Comparison of ENCODE assay signal across 8 mouse cellular contexts in genomic region chr2:50100364-50101151, GRCm38 (mm10). TPM values are rescaled to one million over a fixed set of nuclear protein-coding genes. Genes with fewer than 3 reads are reported as not detected.
DNase-seq lines count a peak whose midpoint lies in the region; ATAC-seq lines count a peak whose summit lies in the region.

No protein-coding gene starts in this region.

- H3K4me3 ChIP-seq in intestine, embryonic 14.5 days (ENCODE audit: low read depth, low read length) = no peak overlapping the region

- no peak overlapping the region for H3K9ac ChIP-seq in intestine, embryonic 14.5 days (ENCODE audit: low read length)

- WGBS in intestine, embryonic 14.5 days = 23% methylated on average over 9 of the region's 9 CpGs

- H3K27me3 ChIP-seq in intestine, embryonic 14.5 days (replicated peaks; ENCODE audit: control insufficient read depth, insufficient read depth, low read length) = no peaks in the 10 kb centered on the region

- H3K4me1 ChIP-seq in intestine, embryonic 14.5 days (replicated peaks; ENCODE audit: control insufficient read depth, insufficient read depth, low read length) = peaks cover 15% of the 10 kb centered on the region; the same call in 1 of the 2 replicates

- no peaks in the 10 kb centered on the region for H3K9me3 ChIP-seq in intestine, embryonic 14.5 days (ENCODE audit: control insufficient read depth, low read length)

- peak; percentile 81 for ATAC-seq in intestine, embryonic 14.5 days (replicated peaks; ENCODE audit: low FRiP score, low TSS enrichment, low read depth)
- ATAC-seq in megakaryocyte-erythroid progenitor cell, adult 5-6 weeks (replicated peaks; ENCODE audit: low FRiP score, low TSS enrichment, poor library complexity, severe bottlenecking) = peak; percentile 74
- no peak for ATAC-seq in monocyte, adult 5-6 weeks (replicated peaks; ENCODE audit: insufficient number of reproducible peaks, low FRiP score, low TSS enrichment, poor library complexity, severe bottlenecking)

- H3K27ac ChIP-seq in intestine, embryonic 14.5 days (ENCODE audit: low read depth) = peak overlapping the region; percentile 54; the same call in 1 of the 2 replicates

- no peak overlapping the region for H3K4me2 ChIP-seq in intestine, embryonic 14.5 days (ENCODE audit: low read length)

- no peaks in the 10 kb centered on the region for H3K36me3 ChIP-seq in intestine, embryonic 14.5 days (ENCODE audit: control insufficient read depth, insufficient read depth, low read length)

- peak; percentile 51 for DNase-seq in adipocyte (ENCODE audit: low spot score)
- peak; percentile 52 for DNase-seq in embryo, embryonic 10.5 days (ENCODE audit: low spot score)
- DNase-seq in intestine, embryonic 14.5 days (ENCODE audit: low spot score) = peak; percentile 67
- no peak for DNase-seq in adrenal gland, adult 8-10 months
- no peak for DNase-seq in thymus, adult 18-20 months
- DNase-seq in adrenal gland, postnatal 10 days = no peak

RNA-seq across cellular contexts. Expression of gene Lypd6, which starts 34.3 kb away (rescaled TPM):
- polyA plus RNA-seq in intestine, embryonic 14.5 days (2014; fragmentation: Nextera tagmentation; extraction: Ambion mirVana) = 17.7 and 20.0 TPM in 2 replicates
- not detected in 2 replicates for total RNA-seq in megakaryocyte-erythroid progenitor cell, adult 5-6 weeks (2014; fragmentation: Nextera tagmentation)
- 0.30 TPM in 1 of 2 replicates, not detected in the other for total RNA-seq in megakaryocyte-erythroid progenitor cell, adult 5-6 weeks (2017)
- total RNA-seq in adrenal gland, adult 8-10 months (2022) = 10 to 100 TPM in 3 of 4 experiments, 1 to 10 TPM in 1; 8.9 to 19.9 (median 14.3) TPM
- total RNA-seq in adrenal gland, postnatal 10 days (2021) = 1 to 10 TPM; 8.2 TPM
- 0.39 TPM in 1 of 3 replicates, not detected in the others for total RNA-seq in monocyte, adult 5-6 weeks (2017)

Comparison
In these comparisons a context has a peak if more than half of its experiments do, and no peak if none do; other contexts are left out.
1. DNase-seq: peak in adipocyte (single experiment), embryo, embryonic 10.5 days (single experiment) and intestine, embryonic 14.5 days (single experiment); none in adrenal gland, adult 8-10 months (single experiment), thymus, adult 18-20 months (0 of 2) and adrenal gland, postnatal 10 days (single experiment).